Mouse (Mus musculus): Measurements from ENCODE around the gene Sept9. TPM values are rescaled to one million over a fixed set of nuclear protein-coding genes. Genes with fewer than 3 reads are reported as not detected.

The Sept9 gene
- polyA plus RNA-seq, 1 experiment: 12.2 TPM

DNA sequence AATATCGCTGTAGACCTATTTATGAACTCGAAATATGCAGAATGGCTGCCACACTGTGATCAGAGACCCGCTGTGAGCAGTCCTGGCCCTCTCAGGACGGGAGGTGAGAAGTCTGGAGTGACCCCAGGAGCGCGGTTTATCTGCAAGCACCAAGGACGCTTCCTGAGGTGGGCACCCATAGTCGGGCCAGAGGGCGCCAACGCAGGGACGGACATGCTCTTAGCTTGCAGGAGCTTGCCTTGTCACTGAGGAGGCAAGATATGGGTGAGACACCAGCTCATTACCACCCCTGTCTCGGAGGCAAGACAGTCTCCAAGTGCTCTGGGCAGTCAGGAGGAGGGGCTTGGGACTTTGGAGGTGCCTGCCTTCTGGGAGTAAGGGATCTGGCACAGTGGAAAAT is 2.4 kb downstream of the Sept9 start:
- no peaks in the 10 kb centered on the region for H3K4me1 ChIP-seq (ENCODE audit: control insufficient read depth, insufficient read depth, low read length)
- TF ChIP-seq POLR2A (IDR thresholded peaks at IDR 0.05; ENCODE audit: control insufficient read depth, low read depth, low read length) (no peak), CTCF (IDR thresholded peaks at IDR 0.05; ENCODE audit: control insufficient read depth, insufficient read depth, insufficient replicate concordance, low read depth, low read length) (no peak)
- H3K4me3 ChIP-seq (ENCODE audit: control insufficient read depth, low read depth, low read length): no peak overlapping the region
- H3K27me3 ChIP-seq (ENCODE audit: control insufficient read depth, insufficient read depth, low read length): no peaks in the 10 kb centered on the region
- H3K36me3 ChIP-seq (ENCODE audit: control insufficient read depth, insufficient read depth, low read length): no peaks in the 10 kb centered on the region
- H3K27ac ChIP-seq (ENCODE audit: control insufficient read depth, insufficient read depth, low read depth, low read length): no peak overlapping the region

DNA sequence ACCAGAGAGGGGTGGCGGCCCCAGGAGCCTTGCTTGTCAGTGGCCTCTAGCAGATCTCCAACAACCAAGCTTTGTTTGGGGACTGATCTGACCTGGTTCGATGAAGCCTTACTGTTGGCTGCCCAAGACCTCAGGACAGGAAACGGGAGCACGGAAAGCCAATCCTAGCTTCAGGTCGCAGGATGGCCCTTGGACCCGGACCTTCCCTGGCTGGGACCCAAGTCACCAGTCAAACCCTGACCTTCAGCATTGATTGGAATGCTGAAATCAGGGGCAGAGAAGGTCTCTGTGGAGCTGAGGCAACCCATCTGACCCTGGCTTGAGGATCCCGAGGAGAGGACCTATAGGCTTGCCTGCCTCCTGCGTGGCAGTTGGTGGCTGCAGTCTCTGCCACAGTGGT is 5.1 kb downstream of the Sept9 start:
- TF ChIP-seq POLR2A (IDR thresholded peaks at IDR 0.05; ENCODE audit: control insufficient read depth, low read depth, low read length) (no peak), CTCF (IDR thresholded peaks at IDR 0.05; ENCODE audit: control insufficient read depth, insufficient read depth, insufficient replicate concordance, low read depth, low read length) (no peak)
- H3K4me3 ChIP-seq (ENCODE audit: control insufficient read depth, low read depth, low read length): no peak overlapping the region
- no peak overlapping the region for H3K27ac ChIP-seq (ENCODE audit: control insufficient read depth, insufficient read depth, low read depth, low read length)
- no peaks in the 10 kb centered on the region for H3K36me3 ChIP-seq (ENCODE audit: control insufficient read depth, insufficient read depth, low read length)
- H3K27me3 ChIP-seq (ENCODE audit: control insufficient read depth, insufficient read depth, low read length): no peaks in the 10 kb centered on the region
- no peaks in the 10 kb centered on the region for H3K4me1 ChIP-seq (ENCODE audit: control insufficient read depth, insufficient read depth, low read length)

DNA sequence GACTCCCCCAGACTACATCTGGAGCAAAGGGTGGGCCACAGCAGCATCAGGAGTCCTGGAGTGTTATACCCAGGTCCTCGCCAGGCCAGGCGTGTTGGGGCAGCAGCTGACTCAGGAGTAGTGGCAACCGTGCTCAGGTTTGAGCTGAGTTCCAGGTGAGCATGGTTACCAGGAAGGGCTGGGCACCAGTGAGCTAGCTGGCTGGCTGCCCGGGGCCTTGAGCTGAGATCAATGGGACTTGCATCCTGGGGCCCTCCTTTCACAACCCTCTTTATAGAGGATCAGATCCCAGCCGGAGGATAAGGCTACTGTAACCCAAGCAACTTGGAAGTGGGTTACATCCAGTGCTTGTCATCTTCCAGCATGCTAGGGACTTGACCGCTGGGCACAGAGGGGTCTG is 5.6 kb downstream of the Sept9 start:
- no peak overlapping the region for H3K27ac ChIP-seq (ENCODE audit: control insufficient read depth, insufficient read depth, low read depth, low read length)
- H3K36me3 ChIP-seq (ENCODE audit: control insufficient read depth, insufficient read depth, low read length): no peaks in the 10 kb centered on the region
- TF ChIP-seq CTCF (IDR thresholded peaks at IDR 0.05; ENCODE audit: control insufficient read depth, insufficient read depth, insufficient replicate concordance, low read depth, low read length): no peak
- TF ChIP-seq POLR2A (IDR thresholded peaks at IDR 0.05; ENCODE audit: control insufficient read depth, low read depth, low read length): no peak
- H3K4me1 ChIP-seq (ENCODE audit: control insufficient read depth, insufficient read depth, low read length): no peaks in the 10 kb centered on the region
- no peak overlapping the region for H3K4me3 ChIP-seq (ENCODE audit: control insufficient read depth, low read depth, low read length)
- no peaks in the 10 kb centered on the region for H3K27me3 ChIP-seq (ENCODE audit: control insufficient read depth, insufficient read depth, low read length)

DNA sequence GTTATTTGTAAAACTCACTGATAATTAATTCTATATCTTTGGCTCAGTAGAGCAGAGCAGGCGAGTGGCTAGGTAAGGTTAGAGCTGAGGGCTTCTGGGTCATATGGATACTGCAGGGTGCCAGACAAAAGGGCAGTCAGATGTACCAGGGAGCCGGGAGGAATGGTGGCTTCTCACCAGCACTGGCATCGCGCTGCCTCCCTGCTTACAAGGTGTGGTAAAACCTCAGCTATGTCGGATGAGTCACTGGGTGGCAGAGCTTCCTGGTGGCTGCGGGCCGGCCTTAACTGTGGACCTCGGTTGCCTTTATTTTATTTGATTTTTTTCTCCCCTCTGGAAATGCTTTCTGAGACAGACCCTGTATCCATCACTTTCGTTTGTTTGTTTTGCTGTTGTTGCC is 6.0 kb downstream of the Sept9 start:
- Histone ChIP-seq H3K4me1 (ENCODE audit: control insufficient read depth, insufficient read depth, low read length) (no peaks in the 10 kb centered on the region), H3K27me3 (ENCODE audit: control insufficient read depth, insufficient read depth, low read length) (no peaks in the 10 kb centered on the region), H3K27ac (ENCODE audit: control insufficient read depth, insufficient read depth, low read depth, low read length) (no peak overlapping the region), H3K36me3 (ENCODE audit: control insufficient read depth, insufficient read depth, low read length) (no peaks in the 10 kb centered on the region), H3K4me3 (ENCODE audit: control insufficient read depth, low read depth, low read length) (no peak overlapping the region)
- TF ChIP-seq POLR2A (IDR thresholded peaks at IDR 0.05; ENCODE audit: control insufficient read depth, low read depth, low read length): no peak
- no peak for TF ChIP-seq CTCF (IDR thresholded peaks at IDR 0.05; ENCODE audit: control insufficient read depth, insufficient read depth, insufficient replicate concordance, low read depth, low read length)

DNA sequence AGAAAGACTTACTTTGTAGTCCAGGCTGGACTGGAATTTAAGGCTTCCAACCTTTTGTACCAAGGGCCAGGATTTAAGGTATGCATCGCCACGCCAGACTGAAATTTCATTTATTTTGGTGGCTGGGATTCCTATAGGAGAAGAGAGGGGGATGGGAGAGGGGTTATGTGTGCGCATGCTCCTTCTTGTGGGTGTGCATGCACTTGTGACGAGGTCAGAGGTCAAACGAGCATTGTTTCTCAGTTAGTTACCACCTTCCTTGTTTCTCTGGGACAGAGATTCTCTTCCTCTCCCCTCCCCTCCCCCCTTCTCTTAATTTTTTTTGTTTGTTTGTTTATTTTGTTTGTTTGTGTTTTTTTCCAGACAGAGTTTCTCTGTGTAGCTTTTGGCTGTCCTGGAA is 8.0 kb downstream of the Sept9 start:
- Histone ChIP-seq H3K4me1 (ENCODE audit: control insufficient read depth, insufficient read depth, low read length) (no peaks in the 10 kb centered on the region), H3K27me3 (ENCODE audit: control insufficient read depth, insufficient read depth, low read length) (no peaks in the 10 kb centered on the region), H3K4me3 (ENCODE audit: control insufficient read depth, low read depth, low read length) (no peak overlapping the region), H3K27ac (ENCODE audit: control insufficient read depth, insufficient read depth, low read depth, low read length) (no peak overlapping the region), H3K36me3 (ENCODE audit: control insufficient read depth, insufficient read depth, low read length) (no peaks in the 10 kb centered on the region)
- TF ChIP-seq POLR2A (IDR thresholded peaks at IDR 0.05; ENCODE audit: control insufficient read depth, low read depth, low read length) (no peak), CTCF (IDR thresholded peaks at IDR 0.05; ENCODE audit: control insufficient read depth, insufficient read depth, insufficient replicate concordance, low read depth, low read length) (no peak)

DNA sequence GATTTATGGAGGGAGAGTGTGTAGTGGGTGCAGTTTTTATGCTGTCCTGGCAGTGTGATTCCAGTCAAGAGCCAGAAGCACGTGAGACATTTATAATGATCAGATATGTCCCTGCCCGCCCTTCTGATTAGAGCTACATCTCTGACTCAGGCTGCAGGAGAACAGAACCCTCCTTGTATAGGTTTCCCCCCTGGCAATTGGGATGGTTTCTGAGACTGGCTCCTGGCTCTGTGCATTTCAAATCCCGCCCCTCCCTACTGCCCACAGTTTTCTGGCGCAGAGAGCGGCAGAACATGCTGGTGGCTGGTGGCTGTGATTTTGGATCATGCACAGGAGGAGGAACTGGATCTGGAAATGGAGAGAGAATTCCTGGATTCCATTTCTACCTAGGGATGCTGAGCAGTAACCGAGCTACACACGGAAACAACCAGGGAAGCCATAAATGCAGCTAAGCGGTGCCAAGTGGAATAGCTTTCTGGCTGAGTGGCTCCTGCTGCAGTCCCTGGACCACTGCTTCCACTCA is 8.8 kb downstream of the Sept9 start:
- no peaks in the 10 kb centered on the region for H3K27me3 ChIP-seq (ENCODE audit: control insufficient read depth, insufficient read depth, low read length)
- no peak overlapping the region for H3K27ac ChIP-seq (ENCODE audit: control insufficient read depth, insufficient read depth, low read depth, low read length)
- H3K4me1 ChIP-seq (ENCODE audit: control insufficient read depth, insufficient read depth, low read length): no peaks in the 10 kb centered on the region
- no peak overlapping the region for H3K4me3 ChIP-seq (ENCODE audit: control insufficient read depth, low read depth, low read length)
- TF ChIP-seq CTCF (IDR thresholded peaks at IDR 0.05; ENCODE audit: control insufficient read depth, insufficient read depth, insufficient replicate concordance, low read depth, low read length): no peak
- no peak for TF ChIP-seq POLR2A (IDR thresholded peaks at IDR 0.05; ENCODE audit: control insufficient read depth, low read depth, low read length)
- no peaks in the 10 kb centered on the region for H3K36me3 ChIP-seq (ENCODE audit: control insufficient read depth, insufficient read depth, low read length)

DNA sequence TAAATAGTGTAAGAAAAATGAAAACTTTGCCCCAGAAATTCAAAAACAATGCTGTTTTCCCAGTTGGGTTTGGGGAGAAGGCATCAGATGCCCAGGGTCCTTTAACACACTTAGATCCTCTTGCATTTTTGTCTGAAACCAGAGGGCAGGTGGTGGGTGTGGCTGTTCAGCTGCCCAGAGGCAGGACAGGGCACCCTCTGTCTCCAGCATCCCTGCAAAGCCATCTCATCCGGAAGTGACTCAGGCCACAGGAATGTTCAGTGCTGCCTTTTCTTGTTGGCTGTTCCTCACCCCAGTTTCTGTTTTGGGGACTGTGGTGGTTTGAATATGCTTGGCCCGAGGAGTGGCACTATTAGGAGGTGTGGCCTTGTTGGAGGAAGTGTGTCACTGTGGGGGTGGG is 17.3 kb downstream of the Sept9 start:
- no peaks in the 10 kb centered on the region for H3K27me3 ChIP-seq (ENCODE audit: control insufficient read depth, insufficient read depth, low read length)
- no peak for TF ChIP-seq POLR2A (IDR thresholded peaks at IDR 0.05; ENCODE audit: control insufficient read depth, low read depth, low read length)
- TF ChIP-seq CTCF (IDR thresholded peaks at IDR 0.05; ENCODE audit: control insufficient read depth, insufficient read depth, insufficient replicate concordance, low read depth, low read length): no peak
- no peaks in the 10 kb centered on the region for H3K36me3 ChIP-seq (ENCODE audit: control insufficient read depth, insufficient read depth, low read length)
- no peaks in the 10 kb centered on the region for H3K4me1 ChIP-seq (ENCODE audit: control insufficient read depth, insufficient read depth, low read length)
- H3K4me3 ChIP-seq (ENCODE audit: control insufficient read depth, low read depth, low read length): no peak overlapping the region
- H3K27ac ChIP-seq (ENCODE audit: control insufficient read depth, insufficient read depth, low read depth, low read length): no peak overlapping the region

DNA sequence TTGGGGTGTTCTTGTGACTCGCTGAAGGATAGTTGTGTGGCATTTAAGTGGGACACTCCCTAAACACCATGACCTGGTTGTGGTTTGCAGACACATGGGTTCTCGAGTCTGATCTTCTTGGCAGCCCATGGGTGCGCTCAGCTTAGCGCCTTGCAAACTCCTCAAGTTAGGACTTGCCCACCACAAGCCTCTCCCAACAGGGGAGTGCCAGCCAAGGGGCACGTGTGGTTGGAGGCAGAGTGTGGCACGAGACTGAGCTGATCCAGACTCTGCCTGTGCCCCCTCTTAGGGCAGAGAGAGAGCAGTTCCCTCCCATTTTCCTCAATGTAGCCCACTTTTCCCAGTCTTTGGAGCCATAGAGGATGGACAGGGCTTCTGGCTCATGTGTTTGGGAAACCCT is 18.6 kb downstream of the Sept9 start:
- Histone ChIP-seq H3K36me3 (ENCODE audit: control insufficient read depth, insufficient read depth, low read length) (no peaks in the 10 kb centered on the region), H3K4me1 (ENCODE audit: control insufficient read depth, insufficient read depth, low read length) (no peaks in the 10 kb centered on the region), H3K27ac (ENCODE audit: control insufficient read depth, insufficient read depth, low read depth, low read length) (no peak overlapping the region), H3K27me3 (ENCODE audit: control insufficient read depth, insufficient read depth, low read length) (no peaks in the 10 kb centered on the region), H3K4me3 (ENCODE audit: control insufficient read depth, low read depth, low read length) (no peak overlapping the region)
- no peak for TF ChIP-seq POLR2A (IDR thresholded peaks at IDR 0.05; ENCODE audit: control insufficient read depth, low read depth, low read length)
- no peak for TF ChIP-seq CTCF (IDR thresholded peaks at IDR 0.05; ENCODE audit: control insufficient read depth, insufficient read depth, insufficient replicate concordance, low read depth, low read length)
